Mouse (Mus musculus): ENCODE results near the gene Igsf6. TPM values are rescaled to one million over a fixed set of nuclear protein-coding genes. Genes with fewer than 3 reads are reported as not detected.
"Not testable (repeated sequence)": the region's sequence is repeated elsewhere in the genome, so short reads cannot be mapped to it uniquely, and the experiment has no call there.

The Igsf6 gene
- total RNA-seq, 1 experiment = not detected

DNA sequence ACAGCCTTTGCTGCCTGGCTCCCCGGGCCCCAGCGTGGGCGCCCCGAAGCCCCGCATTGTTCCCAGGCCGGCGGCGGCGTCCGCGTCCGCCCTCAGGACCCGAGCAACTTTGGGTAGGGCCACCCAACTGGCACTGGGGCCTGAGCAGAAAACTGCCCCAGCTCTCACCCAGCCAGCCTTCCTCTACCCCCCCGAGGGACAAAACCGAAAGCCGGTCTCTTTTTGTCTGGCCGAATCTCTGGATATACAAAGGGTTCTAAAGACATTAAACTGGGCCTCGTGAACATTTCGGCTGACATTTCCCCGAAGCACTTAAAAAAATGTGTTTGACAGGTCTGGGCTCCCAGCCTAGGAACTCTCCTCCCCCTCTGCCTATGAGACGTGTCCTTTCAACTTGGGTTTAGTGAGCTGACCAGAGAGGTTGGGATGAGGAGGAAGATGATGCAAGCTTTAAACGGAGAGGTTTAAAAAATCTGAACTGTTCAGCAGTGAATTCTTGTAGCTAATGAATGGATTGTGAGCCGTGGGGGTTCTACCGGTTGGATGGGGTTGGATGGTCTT, 39.1 kb downstream of the Igsf6 start:
- H3K4me1 ChIP-seq (ENCODE audit: control insufficient read depth in 2 of 2, insufficient read depth in 2 of 2, low read length in 2 of 2, poor library complexity in 1 of 2) = 0 out of 4 replicates have a peak, but pooled peaks cover 0 to 2% of the 10 kb centered on the region in 2 experiments
- H3K9ac ChIP-seq (ENCODE audit: insufficient read depth, low read depth, low read length, poor library complexity, severe bottlenecking) = peak overlapping the region; percentile 99
- H3K4me3 ChIP-seq (ENCODE audit: insufficient read depth in 1 of 2, low read depth in 1 of 2, low read length in 2 of 2, poor library complexity in 1 of 2, severe bottlenecking in 1 of 2) = peak overlapping the region; percentile 85 to 99
- peak; percentile 17 for DNase-seq (ENCODE audit: low read depth, low spot score)
- H3K27ac ChIP-seq (ENCODE audit: insufficient read depth, low read depth, low read length, poor library complexity, severe bottlenecking) = no peak overlapping the region
- no peaks in the 10 kb centered on the region for H3K9me3 ChIP-seq (ENCODE audit: control insufficient read depth, insufficient read depth, low read depth, low read length)
- H3K36me3 ChIP-seq (ENCODE audit: control insufficient read depth, insufficient read depth, low read length, poor library complexity, severe bottlenecking) = no peaks in the 10 kb centered on the region
- in situ Hi-C loops (cut with MboI; ENCODE audit: low sequenced_read_pairs in 2 of 2, unreplicated experiment in 2 of 2) = no loop called here
- TF ChIP-seq MAFK (IDR thresholded peaks at IDR 0.05; ENCODE audit: insufficient read depth, low read depth, low read length) = no peak
- 0 out of 2 replicates have a peak, but pooled peaks have one; percentile 49 for TF ChIP-seq ZNF384 (IDR thresholded peaks at IDR 0.05; ENCODE audit: low read depth, low read length)

DNA sequence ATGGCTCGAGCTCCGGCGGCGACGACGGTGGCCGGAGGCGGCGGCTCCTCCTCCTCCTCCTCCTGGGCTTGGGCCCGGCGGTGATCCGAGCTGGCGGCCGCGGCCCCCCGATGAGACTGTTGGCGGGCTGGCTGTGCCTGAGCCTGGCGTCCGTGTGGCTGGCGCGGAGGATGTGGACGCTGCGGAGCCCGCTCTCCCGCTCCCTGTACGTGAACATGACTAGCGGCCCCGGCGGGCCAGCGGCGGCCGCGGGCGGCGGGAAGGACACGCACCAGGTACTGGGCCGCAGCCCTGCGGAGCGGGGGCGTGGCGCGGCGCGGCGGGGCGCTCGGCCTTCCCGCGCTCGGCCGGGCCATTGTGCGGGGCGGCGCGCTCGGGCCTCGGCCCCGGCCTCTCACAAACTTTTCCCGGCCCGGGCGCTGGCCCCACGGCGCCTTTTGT, 39.7 kb downstream of the Igsf6 start:
- no peaks in the 10 kb centered on the region for H3K36me3 ChIP-seq (ENCODE audit: control insufficient read depth, insufficient read depth, low read length, poor library complexity, severe bottlenecking)
- H3K27ac ChIP-seq (ENCODE audit: insufficient read depth, low read depth, low read length, poor library complexity, severe bottlenecking) = peak overlapping the region; percentile 37
- H3K9me3 ChIP-seq (ENCODE audit: control insufficient read depth, insufficient read depth, low read depth, low read length) = no peaks in the 10 kb centered on the region
- TF ChIP-seq MAFK (IDR thresholded peaks at IDR 0.05; ENCODE audit: insufficient read depth, low read depth, low read length) (no peak), CHD2 (IDR thresholded peaks at IDR 0.05; ENCODE audit: low read depth, low read length) (no peak), ZNF384 (IDR thresholded peaks at IDR 0.05; ENCODE audit: low read depth, low read length) (no peak), ZC3H11A (IDR thresholded peaks at IDR 0.05; ENCODE audit: borderline replicate concordance, low read depth, low read length) (no peak), HCFC1 (IDR thresholded peaks at IDR 0.05; ENCODE audit: borderline replicate concordance, insufficient read depth, low read length) (no peak)
- H3K4me1 ChIP-seq (ENCODE audit: control insufficient read depth in 2 of 2, insufficient read depth in 2 of 2, low read length in 2 of 2, poor library complexity in 1 of 2) = 0 out of 4 replicates have a peak, but pooled peaks cover 0 to 2% of the 10 kb centered on the region in 2 experiments
- DNase-seq (ENCODE audit: low read depth, low spot score) = no peak
- in situ Hi-C loops (cut with MboI; ENCODE audit: low sequenced_read_pairs in 2 of 2, unreplicated experiment in 2 of 2) = no loop called here
- peak overlapping the region; percentile 85 to 99 for H3K4me3 ChIP-seq (ENCODE audit: insufficient read depth in 1 of 2, low read depth in 1 of 2, low read length in 2 of 2, poor library complexity in 1 of 2, severe bottlenecking in 1 of 2)
- peak overlapping the region; percentile 99 for H3K9ac ChIP-seq (ENCODE audit: insufficient read depth, low read depth, low read length, poor library complexity, severe bottlenecking)

DNA sequence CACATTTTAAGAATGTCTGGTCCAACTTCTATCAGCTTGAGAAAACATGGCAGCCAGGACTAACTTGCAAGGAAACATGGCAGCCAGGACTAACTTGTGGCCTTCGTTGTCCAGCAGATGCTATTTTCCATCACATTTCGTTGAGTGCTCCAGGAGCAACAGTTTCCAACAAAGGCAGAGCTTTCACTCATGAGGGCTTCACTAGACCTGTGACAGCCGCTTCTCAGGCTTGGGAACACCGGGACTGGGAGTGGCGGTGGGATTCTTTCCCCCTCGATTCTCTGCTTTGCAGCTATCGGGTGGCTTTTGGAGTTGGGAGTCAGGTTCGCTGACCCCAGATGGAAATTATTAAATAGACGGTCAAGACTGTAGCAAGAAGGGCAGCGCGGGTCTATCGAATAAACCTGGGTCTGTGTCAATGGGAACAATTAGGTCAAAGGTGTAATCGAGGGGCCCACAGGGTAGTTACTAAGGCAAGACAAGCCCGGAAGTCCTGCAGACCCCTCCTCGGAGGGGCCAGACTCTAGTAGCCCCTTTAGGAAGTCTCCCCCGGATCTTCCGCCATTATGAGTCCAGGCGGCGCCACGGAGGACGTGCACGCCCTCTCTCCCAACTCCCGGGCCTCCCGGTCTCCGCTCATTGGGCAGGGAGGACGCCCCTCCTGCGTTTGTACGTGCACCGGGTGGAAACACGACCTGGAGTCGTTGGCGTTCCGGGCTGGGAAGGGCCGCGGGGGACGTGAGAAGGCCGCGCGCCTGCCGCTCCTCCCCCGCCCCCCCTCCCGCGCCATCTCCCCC, 40.3 kb downstream of the Igsf6 start, which contains the start of gene Mettl9:
Gene Mettl9, plus strand, starts transcription at position 590 of the 797 bp plus-strand sequence.
- in situ Hi-C loops (cut with MboI; ENCODE audit: low sequenced_read_pairs in 2 of 2, unreplicated experiment in 2 of 2) = no loop called here
- Histone ChIP-seq H3K4me1 (ENCODE audit: control insufficient read depth in 2 of 2, insufficient read depth in 2 of 2, low read length in 2 of 2, poor library complexity in 1 of 2) (0 out of 4 replicates have a peak, but pooled peaks cover 0 to 2% of the 10 kb centered on the region in 2 experiments), H3K27ac (ENCODE audit: insufficient read depth, low read depth, low read length, poor library complexity, severe bottlenecking) (peak within 1 kb of the TSS; percentile 37), H3K9me3 (ENCODE audit: control insufficient read depth, insufficient read depth, low read depth, low read length) (no peaks in the 10 kb centered on the region), H3K9ac (ENCODE audit: insufficient read depth, low read depth, low read length, poor library complexity, severe bottlenecking) (peak within 1 kb of the TSS; percentile 99), H3K4me3 (ENCODE audit: insufficient read depth in 1 of 2, low read depth in 1 of 2, low read length in 2 of 2, poor library complexity in 1 of 2, severe bottlenecking in 1 of 2) (peak within 1 kb of the TSS; percentile 85 to 99), H3K36me3 (ENCODE audit: control insufficient read depth, insufficient read depth, low read length, poor library complexity, severe bottlenecking) (no peaks in the 10 kb centered on the region)
- DNase-seq (ENCODE audit: low read depth, low spot score) = peak; percentile 89
- TF ChIP-seq ZNF384 (IDR thresholded peaks at IDR 0.05; ENCODE audit: low read depth, low read length) (no peak), MAFK (IDR thresholded peaks at IDR 0.05; ENCODE audit: insufficient read depth, low read depth, low read length) (no peak), CHD2 (IDR thresholded peaks at IDR 0.05; ENCODE audit: low read depth, low read length) (peak; percentile 61; the same call in 1 of the 2 replicates), HCFC1 (IDR thresholded peaks at IDR 0.05; ENCODE audit: borderline replicate concordance, insufficient read depth, low read length) (peak; percentile 89), ZC3H11A (IDR thresholded peaks at IDR 0.05; ENCODE audit: borderline replicate concordance, low read depth, low read length) (no peak)

DNA sequence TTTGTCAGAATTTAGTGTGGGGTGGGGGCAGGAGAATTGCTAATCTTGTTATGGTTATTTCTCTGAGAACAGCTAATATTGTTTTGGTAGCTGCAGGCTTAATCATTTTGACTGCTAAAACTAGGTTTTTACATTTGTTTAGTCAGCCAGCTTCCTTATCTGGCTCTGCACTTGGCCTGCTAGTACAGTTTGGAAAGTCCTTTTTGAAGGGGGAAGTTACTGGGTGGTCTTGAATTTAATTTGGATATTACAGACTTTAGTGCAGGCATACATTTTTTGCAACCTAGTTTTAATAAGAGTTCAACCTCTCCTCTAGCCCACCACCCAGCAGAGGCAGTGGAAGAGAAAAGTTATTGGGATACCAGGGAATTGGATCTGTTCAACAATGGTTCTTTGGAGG, 44.4 kb downstream of the Igsf6 start:
- H3K27ac ChIP-seq (ENCODE audit: insufficient read depth, low read depth, low read length, poor library complexity, severe bottlenecking); H3K9me3 ChIP-seq (ENCODE audit: control insufficient read depth, insufficient read depth, low read depth, low read length); H3K36me3 ChIP-seq (ENCODE audit: control insufficient read depth, insufficient read depth, low read length, poor library complexity, severe bottlenecking); H3K4me3 ChIP-seq (ENCODE audit: insufficient read depth in 1 of 2, low read depth in 1 of 2, low read length in 2 of 2, poor library complexity in 1 of 2, severe bottlenecking in 1 of 2); in situ Hi-C loops (cut with MboI; ENCODE audit: low sequenced_read_pairs in 2 of 2, unreplicated experiment in 2 of 2); H3K9ac ChIP-seq (ENCODE audit: insufficient read depth, low read depth, low read length, poor library complexity, severe bottlenecking); H3K4me1 ChIP-seq (ENCODE audit: control insufficient read depth in 2 of 2, insufficient read depth in 2 of 2, low read length in 2 of 2, poor library complexity in 1 of 2); DNase-seq (ENCODE audit: low read depth, low spot score): not testable (repeated sequence)

Measured in ES-E14 (cell line).